Mouse (Mus musculus): ENCODE measurements around the gene Slc15a5. TPM values are rescaled to one million over a fixed set of nuclear protein-coding genes. Genes with fewer than 3 reads are reported as not detected.

Slc15a5 gene
- total RNA-seq, 1 experiment from 2014 or later = 0.76 TPM

DNA sequence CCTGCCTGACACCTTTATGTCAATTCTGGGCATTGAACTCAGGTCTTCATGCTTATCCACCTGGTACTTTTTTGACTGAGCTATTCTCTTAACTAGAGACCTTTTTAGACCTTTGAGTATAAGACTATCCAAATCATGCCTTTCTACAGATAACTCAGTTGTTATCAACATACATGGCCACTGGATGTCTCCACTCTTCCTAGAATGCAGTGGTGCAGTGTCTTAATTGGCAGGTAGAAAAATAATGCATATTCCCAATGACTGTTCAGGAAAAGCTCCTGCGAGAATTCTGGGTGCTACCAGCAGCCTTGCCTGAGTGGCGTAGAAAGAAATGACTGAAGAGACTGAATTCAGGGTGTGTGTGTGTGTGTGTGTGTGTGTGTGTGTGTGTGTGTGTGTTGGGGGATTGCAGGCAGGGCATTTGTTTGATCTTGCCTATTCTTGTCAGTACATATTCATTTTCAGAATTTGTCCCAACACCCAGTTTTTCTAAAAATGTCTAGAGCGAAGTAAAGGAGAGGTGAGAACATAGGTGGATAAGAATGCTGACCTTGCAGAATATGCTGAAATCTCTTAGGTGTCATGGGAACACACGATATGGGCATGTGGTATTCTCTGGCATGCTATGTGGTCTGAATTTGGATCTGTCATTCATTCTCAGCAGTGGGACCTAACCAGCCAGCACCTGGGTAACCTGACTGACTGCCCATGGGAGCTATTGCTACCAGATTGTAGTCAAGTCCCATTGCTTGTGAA lies 119.5 kb downstream of the Slc15a5 start:
- DNase-seq = no peak

DNA sequence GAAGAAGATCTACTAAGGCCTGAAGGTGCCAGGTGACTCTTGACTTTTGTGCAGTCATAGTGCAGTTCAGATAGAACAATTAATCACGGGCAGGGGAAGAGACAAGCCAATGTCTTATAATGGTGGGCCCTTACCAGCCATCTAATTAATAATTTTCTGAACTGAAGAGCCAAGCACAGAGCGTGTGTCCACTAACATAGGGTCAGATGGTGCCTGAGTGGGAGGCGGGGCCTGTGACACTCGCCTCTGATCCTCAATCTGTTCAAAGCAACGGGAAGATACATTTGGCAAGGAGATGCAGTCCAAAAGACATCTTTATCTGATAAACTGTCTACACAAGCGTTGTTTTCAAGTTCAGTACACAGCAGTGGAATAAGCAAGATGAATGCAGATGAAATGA lies 122.1 kb downstream of the Slc15a5 start:
- no peak for DNase-seq

DNA sequence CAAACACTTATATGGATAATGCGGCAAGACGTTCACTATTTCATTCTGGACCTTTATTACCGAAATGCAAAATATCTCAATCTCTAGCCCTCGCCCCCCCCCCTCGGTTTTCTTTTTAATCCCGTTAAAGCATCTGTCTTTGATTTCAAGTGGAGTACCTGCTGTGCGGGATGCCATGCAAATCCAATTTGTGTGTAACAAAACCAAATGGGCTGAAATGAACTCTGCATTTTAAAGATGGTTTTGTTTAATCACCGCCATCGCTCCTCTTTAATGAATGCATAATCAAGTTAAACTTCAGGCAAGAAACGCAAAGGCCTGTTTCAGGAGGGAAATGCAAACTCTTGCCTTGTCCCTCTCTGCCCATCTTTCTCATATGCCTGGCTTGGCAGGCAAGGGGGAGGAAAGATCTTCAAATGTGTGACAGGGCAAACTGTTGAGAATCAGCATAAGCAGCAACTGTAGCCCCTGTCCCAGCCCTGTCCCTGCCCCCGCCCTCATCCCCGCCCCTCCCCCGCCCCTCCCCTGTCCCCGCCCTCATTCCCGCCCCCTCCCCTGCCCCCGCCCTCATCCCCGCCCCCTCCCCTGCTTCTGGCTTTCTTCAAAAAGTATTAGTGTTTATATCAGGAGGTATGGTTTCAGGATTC lies 122.8 kb downstream of the Slc15a5 start:
- no peak for DNase-seq

DNA sequence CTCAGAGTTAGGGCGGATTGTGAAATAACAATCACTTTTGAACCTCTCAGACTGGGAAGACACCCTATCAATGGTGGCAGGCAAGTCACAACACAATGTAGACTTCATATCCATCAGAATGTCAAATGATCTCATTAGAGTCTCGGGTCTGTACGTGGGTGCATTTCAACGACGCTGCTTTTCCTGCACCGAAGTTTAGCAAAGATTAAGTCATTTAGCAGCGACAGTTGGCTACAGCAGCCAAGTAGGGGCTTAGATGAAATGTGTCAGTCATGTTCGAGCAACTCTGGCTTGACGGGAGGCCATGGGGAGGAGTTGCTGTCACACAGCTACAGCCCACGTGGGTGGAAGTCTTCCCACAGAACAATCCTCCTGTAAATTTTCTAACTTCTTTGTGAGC lies 133.2 kb downstream of the Slc15a5 start:
- DNase-seq = no peak

DNA sequence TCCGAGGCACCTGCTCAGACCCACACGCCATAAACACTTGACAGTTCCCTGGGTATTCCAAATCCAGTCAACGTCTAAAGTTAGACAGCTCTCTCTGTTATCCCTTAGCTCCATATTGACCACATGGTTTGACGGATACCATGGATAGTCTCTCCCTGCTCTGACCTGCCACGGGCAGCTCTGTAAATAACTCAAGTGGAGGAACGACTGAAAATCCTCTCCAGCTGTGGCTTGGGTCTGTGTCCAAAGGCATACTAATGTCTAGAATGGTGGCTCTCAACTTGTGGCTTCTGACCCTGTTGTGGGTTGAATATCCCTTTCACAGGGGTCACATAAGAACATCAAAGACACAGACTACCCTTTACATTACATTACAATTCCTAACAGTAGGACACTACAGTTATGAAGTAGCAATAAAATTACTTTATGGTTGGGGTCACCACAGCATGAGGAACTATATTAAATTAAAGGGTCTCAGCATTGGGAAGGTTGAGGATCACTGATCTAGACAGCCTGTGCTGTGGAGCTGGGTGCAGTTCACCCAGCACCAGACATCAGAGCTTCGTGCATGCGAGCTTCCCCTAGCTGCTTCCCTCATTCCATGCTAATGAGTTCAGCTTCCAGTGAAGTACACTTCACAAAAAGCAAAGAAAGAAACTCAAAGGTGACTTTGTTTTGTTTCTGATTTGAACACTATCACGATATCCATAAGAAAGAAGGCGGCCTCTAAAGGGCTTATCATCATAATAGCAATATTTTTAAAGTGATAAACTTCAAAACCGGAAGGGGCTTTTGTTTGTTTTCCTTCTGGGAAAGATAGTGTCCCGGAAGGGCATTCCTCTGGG lies 139.1 kb downstream of the Slc15a5 start:
- DNase-seq = no peak

DNA sequence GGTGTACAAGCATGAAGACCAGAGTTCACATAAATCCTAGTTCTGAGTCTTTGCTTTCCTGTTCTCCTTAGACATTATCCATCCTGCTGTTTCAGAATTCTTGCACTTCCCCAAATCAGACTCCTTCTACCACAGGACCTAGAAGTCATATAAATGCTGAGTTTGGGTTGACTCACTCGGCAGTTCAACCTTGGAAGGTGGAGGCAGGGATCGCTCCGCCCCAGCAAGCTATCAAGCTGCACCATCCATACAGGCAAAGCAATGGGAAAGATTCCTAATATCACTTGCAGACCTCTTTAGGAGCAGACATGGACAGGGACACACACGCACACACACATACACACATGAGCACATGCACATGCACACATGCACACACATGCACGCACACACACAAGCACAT lies 142.2 kb downstream of the Slc15a5 start:
- peak; percentile 47 for DNase-seq

DNA sequence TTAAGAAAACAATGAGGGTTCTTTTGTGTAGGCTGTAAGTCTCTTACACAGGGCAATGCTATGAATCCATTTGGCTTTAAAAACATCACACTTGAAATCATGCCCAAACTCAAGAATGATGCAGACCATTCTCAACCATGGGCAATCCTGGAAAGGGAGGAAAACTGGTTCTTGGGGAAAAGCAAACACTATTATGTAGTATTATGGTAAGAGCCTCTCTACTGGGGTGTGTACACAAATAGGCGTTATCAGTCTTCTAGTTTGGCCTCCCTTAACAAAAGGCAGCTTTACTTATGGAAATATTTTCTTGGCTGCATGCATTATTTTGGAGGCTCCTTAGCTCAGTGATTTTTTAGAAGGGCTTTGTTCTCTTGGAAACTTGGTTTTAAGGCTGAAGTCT lies 143.4 kb downstream of the Slc15a5 start:
- DNase-seq = no peak

DNA sequence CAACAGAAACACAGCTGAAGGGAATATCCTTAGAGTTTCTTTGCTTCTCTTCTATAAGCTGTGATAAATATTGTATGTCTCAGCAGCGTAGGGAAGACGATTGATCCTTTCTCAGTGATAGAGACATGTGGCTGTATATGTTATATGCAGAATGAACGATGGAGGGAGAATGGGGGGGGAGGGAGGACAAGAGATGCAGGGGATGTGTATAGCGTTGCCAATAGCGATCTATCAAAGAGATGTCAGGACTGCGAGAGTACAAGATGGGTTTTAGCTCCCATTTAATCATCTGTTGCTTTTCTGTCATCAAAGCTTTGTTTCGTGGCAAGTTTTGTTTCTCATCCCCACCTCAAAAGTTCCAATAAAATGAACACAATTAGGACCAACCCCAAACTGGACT lies 143.9 kb downstream of the Slc15a5 start:
- DNase-seq = no peak

DNA sequence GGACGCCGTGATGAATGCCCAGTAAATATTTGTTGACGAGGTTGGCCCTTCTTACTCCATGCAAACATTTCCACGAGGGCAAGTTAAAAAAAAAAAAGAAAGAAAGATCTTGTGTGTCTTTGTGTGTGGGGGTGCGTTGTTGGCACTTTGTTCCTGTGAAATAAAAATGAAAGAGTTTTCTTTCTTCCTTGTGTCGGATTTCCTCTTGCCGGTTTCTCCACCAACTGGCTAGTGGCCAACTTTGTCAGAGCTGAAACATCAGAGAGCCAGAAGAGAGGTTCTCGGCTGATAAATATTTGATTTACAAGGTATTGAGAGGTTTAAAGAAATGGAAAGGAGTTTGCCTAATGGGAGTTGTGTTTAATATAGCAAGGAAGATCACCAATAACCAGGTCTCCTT lies 144.4 kb downstream of the Slc15a5 start:
- DNase-seq = peak; percentile 38

DNA sequence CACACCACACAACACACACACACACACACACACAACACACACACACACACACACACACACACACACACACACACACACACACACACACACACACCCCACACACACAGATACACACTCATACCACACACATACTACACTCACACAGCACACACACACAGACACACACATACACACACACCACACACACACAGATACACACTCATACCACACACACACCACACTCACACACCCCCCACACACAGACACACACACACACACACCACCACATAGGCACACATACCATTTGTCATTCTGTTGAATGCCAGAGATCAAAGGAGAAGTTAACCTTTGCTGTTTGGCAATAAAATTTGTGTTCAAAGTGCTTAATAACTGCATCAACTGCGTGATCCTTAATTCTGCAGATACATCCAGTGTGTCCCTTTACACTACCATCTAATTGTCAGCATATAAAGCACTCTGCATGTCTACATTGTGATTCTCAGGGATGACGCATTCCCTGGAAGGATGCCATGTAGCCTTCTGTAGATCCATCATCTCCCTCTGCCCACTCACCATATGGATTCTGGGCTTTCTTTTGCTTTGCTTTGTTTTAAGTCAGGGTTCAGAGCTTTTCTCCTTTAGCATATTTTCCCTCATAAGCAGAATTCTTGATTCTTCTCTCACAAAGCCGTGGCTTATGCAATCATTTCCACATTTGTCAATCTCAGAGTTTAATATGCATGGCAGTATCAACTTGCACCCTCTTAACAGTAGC lies 145.0 kb downstream of the Slc15a5 start:
- peak; percentile 20 for DNase-seq

Other genes starting within 250 kb of the Slc15a5 start
- 2,017 and 2,361 TPM in 2 replicates for gene Mgst1, start 60.4 kb upstream of the Slc15a5 start, total RNA-seq (2021)

Measured in adrenal gland, postnatal 25 days (tissue).